Mouse (Mus musculus) CH12.LX (cell line): ENCODE data around the gene Cyp17a1. TPM values are rescaled to one million over a fixed set of nuclear protein-coding genes. Genes with fewer than 3 reads are reported as not detected.

ENCODE experiments used
- DNase-seq: peaks from one replicate; pipeline ENCODE4 v3.0.0-alpha.2; 2013; ENCODE audit errors: extremely low read depth
- H3K27ac ChIP-seq: 2 replicates; pipeline ENCODE4 v1.5.1; 2012; ENCODE audit warnings: low read depth, mild to moderate bottlenecking, control low read depth, moderate library complexity; ENCODE audit not compliant: insufficient read depth
- H3K27me3 ChIP-seq: replicated peaks from 2 replicates; pipeline ENCODE3; 2012; ENCODE audit warnings: inconsistent platforms
- H3K36me3 ChIP-seq, 2 experiments: replicated peaks in 1 of 2; 2 replicates each; pipeline versions ENCODE3 to v1.6.1; 2012; ENCODE audit warnings: inconsistent platforms in 1 of 2, low read length in 1 of 2, mild to moderate bottlenecking in 1 of 2, mixed read lengths in 1 of 2, moderate library complexity in 1 of 2; ENCODE audit not compliant: control insufficient read depth in 1 of 2, insufficient read depth in 1 of 2
- H3K4me1 ChIP-seq, 2 experiments: 2 replicates each; pipeline ENCODE4 v1.6.1; 2012; ENCODE audit warnings: inconsistent platforms in 1 of 2, moderate library complexity in 1 of 2; ENCODE audit not compliant: insufficient read depth in 2 of 2, control insufficient read depth in 1 of 2
- H3K4me2 ChIP-seq: 2 replicates; pipeline ENCODE4 v1.6.1; 2012; ENCODE audit warnings: low read depth, mild to moderate bottlenecking, control low read depth; ENCODE audit not compliant: poor library complexity, insufficient read depth, severe bottlenecking
- H3K4me3 ChIP-seq, 3 experiments: fragments of 150-350 bp in 1 of 3; sonication (generic) in 1 of 3; replicated peaks in 1 of 3; 2 replicates each; pipeline versions ENCODE3 to v1.5.1; 2011 to 2012; ENCODE audit warnings: low read depth in 2 of 3, low read length in 2 of 3, mild to moderate bottlenecking in 2 of 3, moderate library complexity in 2 of 3, control low read depth in 1 of 3, improper control_type of control experiment in 1 of 3, inconsistent platforms in 1 of 3, mixed read lengths in 1 of 3; ENCODE audit not compliant: poor library complexity in 1 of 3
- H3K79me2 ChIP-seq: replicated peaks from 2 replicates; pipeline ENCODE4 v1.6.1; 2012; ENCODE audit warnings: mild to moderate bottlenecking, moderate library complexity; ENCODE audit not compliant: control insufficient read depth, poor library complexity, insufficient read depth, severe bottlenecking; ENCODE audit errors: extremely low read depth
- H3K9ac ChIP-seq: 2 replicates; pipeline ENCODE4 v1.6.1; 2012; ENCODE audit warnings: low read depth, mild to moderate bottlenecking, control low read depth, moderate library complexity; ENCODE audit not compliant: insufficient read depth
- H3K9me3 ChIP-seq: replicated peaks from 2 replicates; pipeline ENCODE3; 2012; ENCODE audit warnings: low read length, inconsistent platforms, mixed read lengths
- BHLHE40 ChIP-seq: IDR thresholded peaks from 2 replicates; pipeline ENCODE4 v1.6.1; 2011; ENCODE audit warnings: mild to moderate bottlenecking, low read depth, low read length, improper control_type of control experiment
- CHD1 ChIP-seq: IDR thresholded peaks from 2 replicates; pipeline ENCODE4 v1.6.1; 2012; ENCODE audit warnings: low read depth, low read length, improper control_type of control experiment, inconsistent platforms
- CHD2 ChIP-seq: IDR thresholded peaks from 2 replicates; pipeline ENCODE4 v1.6.1; 2011; ENCODE audit warnings: low read length, improper control_type of control experiment
- ELF1 ChIP-seq: IDR thresholded peaks from 2 replicates; pipeline ENCODE4 v1.6.1; 2014; ENCODE audit warnings: low read depth, mild to moderate bottlenecking, inconsistent platforms, low read length, improper control_type of control experiment
- EP300 ChIP-seq: IDR thresholded peaks from 2 replicates; pipeline ENCODE4 v1.6.1; 2011; ENCODE audit warnings: low read length, improper control_type of control experiment
- GABPA ChIP-seq: IDR thresholded peaks from 2 replicates; pipeline ENCODE4 v1.6.1; 2012; ENCODE audit warnings: low read depth, low read length, improper control_type of control experiment, inconsistent platforms; ENCODE audit not compliant: insufficient replicate concordance
- HCFC1 ChIP-seq: IDR thresholded peaks from 2 replicates; pipeline ENCODE4 v1.6.1; 2012; ENCODE audit warnings: low read depth, mild to moderate bottlenecking, inconsistent platforms, low read length, improper control_type of control experiment
- JUN ChIP-seq: IDR thresholded peaks from 2 replicates; pipeline ENCODE4 v1.6.1; 2011; ENCODE audit warnings: low read depth, mild to moderate bottlenecking, low read length, improper control_type of control experiment, moderate library complexity; ENCODE audit not compliant: insufficient read depth
- JUND ChIP-seq: conservative IDR thresholded peaks from 2 replicates; pipeline ENCODE4 v1.6.1; 2011; ENCODE audit warnings: low read depth, low read length, improper control_type of control experiment
- KAT2A ChIP-seq: IDR thresholded peaks from 2 replicates; pipeline ENCODE4 v1.6.1; 2012; ENCODE audit warnings: low read length, improper control_type of control experiment, inconsistent platforms; ENCODE audit not compliant: insufficient replicate concordance
- MAFK ChIP-seq: IDR thresholded peaks from 2 replicates; pipeline ENCODE4 v1.6.1; 2011; ENCODE audit warnings: low read length, improper control_type of control experiment; ENCODE audit not compliant: insufficient replicate concordance
- MAX ChIP-seq: IDR thresholded peaks from 2 replicates; pipeline ENCODE4 v1.6.1; 2011; ENCODE audit warnings: low read length, improper control_type of control experiment
- MAZ ChIP-seq: IDR thresholded peaks from 2 replicates; pipeline ENCODE4 v1.6.1; 2012; ENCODE audit warnings: low read depth, mild to moderate bottlenecking, inconsistent platforms, low read length, improper control_type of control experiment, moderate library complexity
- MEF2A ChIP-seq: IDR thresholded peaks from 2 replicates; pipeline ENCODE4 v1.6.1; 2014; ENCODE audit warnings: low read depth, mild to moderate bottlenecking, inconsistent platforms, low read length, improper control_type of control experiment, borderline replicate concordance
- MYC ChIP-seq: IDR thresholded peaks from 2 replicates; pipeline ENCODE4 v1.6.1; 2011; ENCODE audit warnings: low read depth, mild to moderate bottlenecking, improper control_type of control experiment, low read length
- NELFE ChIP-seq: IDR thresholded peaks from 2 replicates; pipeline ENCODE4 v1.6.1; 2011; ENCODE audit warnings: low read depth, low read length, improper control_type of control experiment
- NRF1 ChIP-seq: IDR thresholded peaks from 2 replicates; pipeline ENCODE4 v1.6.1; 2014; ENCODE audit warnings: low read depth, mild to moderate bottlenecking, inconsistent platforms, low read length, improper control_type of control experiment, moderate library complexity
- PAX5 ChIP-seq: IDR thresholded peaks from 2 replicates; pipeline ENCODE4 v1.6.1; 2012; ENCODE audit warnings: low read length, inconsistent platforms, mixed read lengths
- POLR2A ChIP-seq: IDR thresholded peaks from 2 replicates; pipeline ENCODE4 v1.6.1; 2011; ENCODE audit warnings: low read depth, mild to moderate bottlenecking, improper control_type of control experiment, low read length
- POLR2AphosphoS2 ChIP-seq: IDR thresholded peaks from 2 replicates; pipeline ENCODE4 v1.6.1; 2011; ENCODE audit warnings: low read depth, low read length, improper control_type of control experiment
- SIN3A ChIP-seq: IDR thresholded peaks from 2 replicates; pipeline ENCODE4 v1.6.1; 2012; ENCODE audit warnings: low read length, improper control_type of control experiment, inconsistent platforms
- TBP ChIP-seq: conservative IDR thresholded peaks from 2 replicates; pipeline ENCODE4 v1.6.1; 2011; ENCODE audit warnings: low read depth, low read length, improper control_type of control experiment
- TCF12 ChIP-seq: IDR thresholded peaks from 2 replicates; pipeline ENCODE4 v1.6.1; 2014; ENCODE audit warnings: low read depth, mild to moderate bottlenecking, inconsistent platforms, low read length, improper control_type of control experiment
- USF1 ChIP-seq: IDR thresholded peaks from 2 replicates; pipeline ENCODE4 v1.6.1; 2014; ENCODE audit warnings: low read depth, mild to moderate bottlenecking, inconsistent platforms, low read length, improper control_type of control experiment
- USF2 ChIP-seq: conservative IDR thresholded peaks from 2 replicates; pipeline ENCODE4 v1.6.1; 2011; ENCODE audit warnings: low read depth, low read length, improper control_type of control experiment
- ZKSCAN1 ChIP-seq: IDR thresholded peaks from 2 replicates; pipeline ENCODE4 v1.6.1; 2012; ENCODE audit warnings: low read depth, inconsistent platforms, low read length, improper control_type of control experiment, borderline replicate concordance
- ZMIZ1 ChIP-seq: IDR thresholded peaks from 2 replicates; pipeline ENCODE4 v1.6.1; 2012; ENCODE audit warnings: low read depth, mild to moderate bottlenecking, inconsistent platforms, low read length, improper control_type of control experiment
- ZNF384 ChIP-seq: IDR thresholded peaks from 2 replicates; pipeline ENCODE4 v1.6.1; 2012; ENCODE audit warnings: low read depth, low read length, improper control_type of control experiment, inconsistent platforms
- dilution Hi-C: fragments of 300-500 bp; cut with MboI; formaldehyde crosslinking; loops from 2 replicates; pipeline ENCODE4 v1.14.3; 2020; ENCODE audit warnings: low sequenced_read_pairs; ENCODE audit not compliant: extremely low pct_unique_long_range_greater_than_20kb, extremely low pct_ligation_motif_present
- in situ Hi-C: fragments of 300-500 bp; cut with MboI; formaldehyde crosslinking; loops from 3 replicates; pipeline ENCODE4 v1.14.3; 2019; ENCODE audit warnings: low sequenced_read_pairs, low pct_ligation_motif_present, low pct_unique_long_range_greater_than_20kb, mixed read lengths
- polyA plus RNA-seq: library from polyadenylated mRNA; unstranded; fragments of >175 nt; gene quantifications from 2 replicates; pipeline ENCODE4 v1.2.1, GENCODE M21; 2012; ENCODE audit warnings: low read depth; ENCODE audit not compliant: insufficient read length
- total RNA-seq, 2 experiments: library from RNA; depleted of rRNA; stranded (reverse); fragments of 300-350 nt in 1 of 2; fragments of >200 nt in 1 of 2; gene quantifications; 2 replicates each; pipeline ENCODE4 v1.2.3; 2012 to 2014

Gene Cyp17a1
- total and polyA plus RNA-seq, 3 experiments, result not detected

DNA sequence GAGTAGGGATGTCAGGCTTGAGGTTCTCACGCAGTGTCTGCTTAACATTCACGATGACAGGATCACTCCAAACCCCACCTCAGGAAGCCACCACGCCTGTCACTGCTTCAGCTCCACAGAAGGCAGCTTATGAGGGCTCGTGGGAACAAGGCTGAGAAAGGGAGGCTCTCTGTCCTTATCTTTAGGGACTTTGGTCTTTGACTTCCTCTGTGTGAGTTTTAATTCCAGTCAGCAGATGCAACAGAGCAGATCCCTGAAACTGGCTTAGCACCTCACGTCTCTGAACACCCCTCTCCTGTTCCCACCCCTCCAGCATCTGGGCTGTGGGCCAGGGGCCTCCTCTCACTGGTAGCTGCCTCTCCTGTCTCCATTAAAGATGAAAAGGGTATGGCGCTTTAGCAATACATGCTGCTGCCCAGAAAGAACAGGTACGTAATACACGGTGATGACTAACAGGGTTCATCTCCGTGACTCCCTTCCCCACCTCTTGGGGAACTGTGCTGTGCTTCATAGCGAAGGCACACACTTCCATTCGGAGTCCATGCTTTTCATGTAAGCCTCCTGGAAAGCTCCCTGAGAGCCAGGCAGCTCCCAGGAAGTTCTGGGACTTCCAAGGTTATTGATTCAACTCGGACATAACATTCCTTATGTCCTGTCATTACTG lies 6.9 kb upstream of the Cyp17a1 start:
- no peak overlapping the region for H3K4me2 ChIP-seq
- peaks cover 0 to 4% of the 10 kb centered on the region in 2 experiments; a peak in 1 of 4 replicates for H3K4me1 ChIP-seq
- no peak for DNase-seq
- dilution Hi-C loops (no loop called here), in situ Hi-C loops (loop anchor here (10.0 kb wide), 2 partner anchors 195 to 315 kb away; no protein-coding TSS in a partner anchor)
- H3K27ac ChIP-seq, result no peak overlapping the region
- no peaks in the 10 kb centered on the region for H3K9me3 ChIP-seq
- peaks cover 2% of the 10 kb centered on the region for H3K27me3 ChIP-seq
- no peaks in the 10 kb centered on the region for H3K36me3 ChIP-seq
- TF ChIP-seq MEF2A (no peak), USF2 (no peak), MAX (no peak), BHLHE40 (no peak), MAFK (no peak), POLR2AphosphoS2 (no peak), NELFE (no peak), SIN3A (no peak), HCFC1 (no peak), KAT2A (no peak), JUN (no peak), CHD1 (no peak), POLR2A (no peak), ELF1 (no peak), GABPA (no peak), ZKSCAN1 (no peak), EP300 (no peak), MYC (no peak)
- no peak overlapping the region for H3K4me3 ChIP-seq
- no peaks in the 10 kb centered on the region for H3K79me2 ChIP-seq
- no peak overlapping the region for H3K9ac ChIP-seq

- H3K36me3 ChIP-seq, result no peaks in the 10 kb centered on the region
- TF ChIP-seq ELF1 (no peak), ZNF384 (no peak), JUN (no peak), MEF2A (no peak), PAX5 (no peak), MAZ (no peak), TCF12 (no peak), POLR2AphosphoS2 (no peak), MYC (no peak), TBP (no peak), HCFC1 (no peak), ZMIZ1 (no peak), NRF1 (no peak), JUND (no peak), MAX (no peak), USF1 (no peak), CHD1 (no peak), CHD2 (no peak)
- H3K9me3 ChIP-seq, result no peaks in the 10 kb centered on the region
- no peak overlapping the region for H3K27ac ChIP-seq
- in situ Hi-C loops, result loop anchor here (10.0 kb wide), 2 partner anchors 199 to 319 kb away; no protein-coding TSS in a partner anchor
- no peak overlapping the region for H3K9ac ChIP-seq
- H3K79me2 ChIP-seq, result no peaks in the 10 kb centered on the region
- no peak overlapping the region for H3K4me2 ChIP-seq
- H3K27me3 ChIP-seq, result peaks cover 1% of the 10 kb centered on the region
- peaks cover 0 to 4% of the 10 kb centered on the region in 2 experiments; a peak in 1 of 4 replicates for H3K4me1 ChIP-seq
- H3K4me3 ChIP-seq, result no peak overlapping the region
- no peak for DNase-seq
- dilution Hi-C loops, result no loop called here
Observed at GRCm38 (mm10) chr19:46675641-46676040, 2.7 kb upstream of the Cyp17a1 start.
